Mouse (Mus musculus): ENCODE measurements at regions not wholly inside any gene's neighbourhood (a gene's known extent, or its start where the extent isn't known, plus 50 kb on each side); places are given as distances from the start of the nearest gene placed in this dataset.

GRCm38 (mm10) chr2:106083001-106083400 is 79.7 kb upstream of the Dnajc24 start:
- no peak for DNase-seq

DNA sequence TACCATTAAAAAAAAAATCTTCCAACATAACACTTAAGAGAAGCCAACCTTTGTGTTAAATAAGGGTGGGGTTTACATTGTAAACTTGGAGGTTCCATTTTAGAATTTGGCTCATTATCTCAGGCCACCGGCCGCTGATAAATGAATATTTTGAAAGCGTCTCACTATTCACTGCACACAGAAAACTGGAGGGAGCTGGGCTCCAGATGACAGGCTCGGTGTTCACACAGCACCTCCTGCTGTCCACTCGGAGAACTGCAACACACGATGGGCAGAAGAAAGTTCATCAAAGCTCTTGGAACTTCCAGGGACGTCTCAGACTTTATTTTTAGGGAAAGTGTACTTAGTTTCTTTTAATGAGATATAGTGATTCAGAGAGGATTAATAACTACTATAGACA is 78.6 kb upstream of the Dnajc24 start:
- DNase-seq, result peak; percentile 84

GRCm38 (mm10) chr2:106080626-106081025 is 77.3 kb upstream of the Dnajc24 start:
- DNase-seq, result no peak

- DNase-seq, result no peak
Measured at GRCm38 (mm10) chr2:106078591-106078990, 75.2 kb upstream of the Dnajc24 start.

GRCm38 (mm10) chr2:106074441-106074840 is 71.1 kb upstream of the Dnajc24 start:
- DNase-seq, result no peak

DNA sequence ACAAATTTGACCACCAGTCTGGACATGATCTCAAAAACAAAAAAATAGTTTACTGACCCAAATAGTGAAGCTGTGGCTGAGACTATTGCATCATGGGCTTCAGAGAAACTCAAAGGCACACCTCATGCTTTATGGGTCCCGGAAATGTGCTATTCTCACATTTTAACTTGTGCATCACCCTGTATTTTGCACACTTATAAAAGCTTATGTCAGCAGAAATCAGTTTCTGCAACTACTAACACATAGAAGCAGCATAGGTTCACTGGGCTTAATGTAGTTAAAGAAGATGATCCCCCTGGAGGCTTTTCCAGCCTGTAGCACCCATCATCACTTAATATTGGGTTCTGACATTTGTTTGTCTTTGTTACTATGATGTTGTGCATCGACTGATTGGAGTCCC is 61.0 kb upstream of the Dnajc24 start:
- no peak for DNase-seq
